Mouse (Mus musculus): Measurements from ENCODE around the gene Hist2h2ac. TPM values are rescaled to one million over a fixed set of nuclear protein-coding genes. Genes with fewer than 3 reads are reported as not detected.
A peak's percentile ranks its signal among the peaks of the same experiment; 100 is the strongest.
"Not testable (repeated sequence)": the region's sequence is repeated elsewhere in the genome, so short reads cannot be mapped to it uniquely, and the experiment has no call there.

Gene Hist2h2ac
- polyA plus RNA-seq, 1 experiment: 8.5 TPM

DNA sequence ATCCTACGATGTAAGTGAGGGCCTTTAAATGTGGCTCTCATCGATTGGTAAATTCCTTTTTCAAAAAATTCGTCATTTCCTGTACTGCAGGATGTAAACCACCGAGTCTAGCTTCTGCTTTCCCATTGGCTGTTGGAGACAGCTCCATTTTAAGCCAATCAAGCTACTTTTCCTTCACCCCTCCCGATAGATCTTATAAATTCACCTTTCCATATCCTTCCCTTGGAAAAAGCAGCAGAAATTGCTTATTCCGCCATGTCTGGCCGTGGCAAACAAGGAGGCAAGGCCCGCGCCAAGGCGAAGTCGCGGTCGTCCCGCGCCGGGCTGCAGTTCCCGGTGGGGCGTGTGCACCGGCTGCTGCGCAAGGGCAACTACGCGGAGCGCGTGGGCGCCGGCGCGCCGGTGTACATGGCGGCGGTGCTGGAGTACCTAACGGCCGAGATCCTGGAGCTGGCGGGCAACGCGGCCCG, 984 bp downstream of the Hist2h2ac start, which contains the start of the genes Bola1 and Hist2h2ab:
Gene Bola1 (minus strand): TSS at position 49 of the 470 bp plus-strand sequence.
Gene Hist2h2ab (plus strand): TSS at position 205 of the 470 bp plus-strand sequence.
- H3K4me1 ChIP-seq (ENCODE audit: control insufficient read depth): peaks cover 66% of the 10 kb centered on the region
- peak within 1 kb of the TSS; percentile 83 for H3K4me3 ChIP-seq (replicated peaks)
- TF ChIP-seq GATA1 (IDR thresholded peaks at IDR 0.05; ENCODE audit: low read length): no peak
- TF ChIP-seq TAL1 (IDR thresholded peaks at IDR 0.05; ENCODE audit: low read length): no peak
- peaks cover 16% of the 10 kb centered on the region for H3K36me3 ChIP-seq (ENCODE audit: control insufficient read depth)
- H3K9me3 ChIP-seq (ENCODE audit: control insufficient read depth, low read length): no peaks in the 10 kb centered on the region
- no peaks in the 10 kb centered on the region for H3K27me3 ChIP-seq (ENCODE audit: control insufficient read depth)

DNA sequence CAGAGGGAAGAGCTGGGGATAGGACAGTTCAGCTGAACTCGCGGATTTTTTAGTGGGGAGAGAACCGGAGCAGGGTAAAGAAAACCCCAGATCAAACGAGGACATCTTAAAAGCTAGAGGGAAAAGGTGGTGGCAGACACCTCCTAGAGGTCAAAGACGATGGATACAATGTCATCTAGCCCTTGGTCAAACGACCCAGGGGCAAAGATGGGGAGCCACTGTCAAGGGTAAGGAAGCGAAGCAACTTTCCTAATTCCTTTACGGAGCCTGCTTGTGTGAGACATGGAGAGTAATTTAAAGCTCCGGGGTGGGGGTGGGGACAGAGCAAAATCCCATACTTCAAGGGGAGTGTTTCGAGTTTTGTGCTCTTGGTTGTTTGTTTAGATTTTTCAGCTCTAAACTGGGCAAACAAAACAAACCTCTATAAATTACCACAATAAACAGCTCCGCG, 1.5 kb downstream of the Hist2h2ac start:
- Histone ChIP-seq H3K4me3 (replicated peaks) (peak overlapping the region; percentile 83), H3K27me3 (ENCODE audit: control insufficient read depth) (peaks cover under 1% of the 10 kb centered on the region; the same call in 1 of the 2 replicates), H3K4me1 (ENCODE audit: control insufficient read depth) (peaks cover 61% of the 10 kb centered on the region), H3K9me3 (ENCODE audit: control insufficient read depth, low read length) (no peaks in the 10 kb centered on the region), H3K36me3 (ENCODE audit: control insufficient read depth) (peaks cover 11% of the 10 kb centered on the region)
- TF ChIP-seq TAL1 (IDR thresholded peaks at IDR 0.05; ENCODE audit: low read length): no peak
- no peak for TF ChIP-seq GATA1 (IDR thresholded peaks at IDR 0.05; ENCODE audit: low read length)

DNA sequence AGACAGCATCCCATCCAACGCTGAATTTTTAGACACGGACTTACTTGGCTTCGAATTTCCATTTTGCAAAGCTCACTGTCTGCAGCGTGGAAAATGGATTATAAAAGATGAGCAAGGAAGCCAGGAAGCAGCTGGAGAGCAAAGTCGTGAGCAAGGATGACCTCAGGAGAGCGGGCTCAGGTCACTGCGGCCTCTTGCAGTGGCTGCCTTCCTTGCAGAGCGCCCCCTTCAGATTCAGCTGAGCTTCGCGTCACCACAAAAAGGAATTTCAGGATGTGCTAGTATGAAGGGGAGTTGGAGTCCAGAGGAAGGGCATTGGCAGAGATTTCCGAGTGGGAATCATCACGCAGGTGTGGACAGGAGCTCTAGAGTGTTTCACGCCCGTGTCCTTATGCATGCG, 11.4 kb downstream of the Hist2h2ac start:
- Histone ChIP-seq H3K36me3 (ENCODE audit: control insufficient read depth) (no peaks in the 10 kb centered on the region), H3K9me3 (ENCODE audit: control insufficient read depth, low read length) (no peaks in the 10 kb centered on the region), H3K4me1 (ENCODE audit: control insufficient read depth) (no peaks in the 10 kb centered on the region; the same call in 1 of the 2 replicates), H3K4me3 (replicated peaks) (no peak overlapping the region), H3K27me3 (ENCODE audit: control insufficient read depth) (peaks cover 21% of the 10 kb centered on the region)
- TF ChIP-seq TAL1 (IDR thresholded peaks at IDR 0.05; ENCODE audit: low read length) (no peak), GATA1 (IDR thresholded peaks at IDR 0.05; ENCODE audit: low read length) (no peak)

DNA sequence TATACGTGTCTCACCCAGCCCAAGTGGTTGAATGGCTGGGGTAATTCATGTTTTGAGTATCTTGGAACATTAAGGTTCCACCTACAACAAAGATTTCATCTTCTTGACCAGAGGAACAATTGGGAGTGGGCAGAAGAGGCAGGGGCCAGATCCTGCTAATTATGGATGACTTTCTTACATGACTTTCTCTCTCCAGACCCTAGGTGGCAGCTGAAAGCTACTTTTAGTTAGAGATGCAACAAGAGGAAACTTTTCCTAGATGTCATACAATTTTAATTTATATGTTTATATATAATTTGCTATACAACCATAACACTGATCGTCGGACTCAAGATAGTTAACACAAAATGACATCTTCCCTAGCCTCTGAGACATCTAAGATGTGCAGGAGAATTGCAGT, 12.9 kb downstream of the Hist2h2ac start:
- no peaks in the 10 kb centered on the region for H3K36me3 ChIP-seq (ENCODE audit: control insufficient read depth)
- H3K4me1 ChIP-seq (ENCODE audit: control insufficient read depth): no peaks in the 10 kb centered on the region; the same call in 1 of the 2 replicates
- H3K9me3 ChIP-seq (ENCODE audit: control insufficient read depth, low read length): no peaks in the 10 kb centered on the region
- H3K27me3 ChIP-seq (ENCODE audit: control insufficient read depth): peaks cover 19% of the 10 kb centered on the region
- TF ChIP-seq TAL1 (IDR thresholded peaks at IDR 0.05; ENCODE audit: low read length) (no peak), GATA1 (IDR thresholded peaks at IDR 0.05; ENCODE audit: low read length) (no peak)
- no peak overlapping the region for H3K4me3 ChIP-seq (replicated peaks)

DNA sequence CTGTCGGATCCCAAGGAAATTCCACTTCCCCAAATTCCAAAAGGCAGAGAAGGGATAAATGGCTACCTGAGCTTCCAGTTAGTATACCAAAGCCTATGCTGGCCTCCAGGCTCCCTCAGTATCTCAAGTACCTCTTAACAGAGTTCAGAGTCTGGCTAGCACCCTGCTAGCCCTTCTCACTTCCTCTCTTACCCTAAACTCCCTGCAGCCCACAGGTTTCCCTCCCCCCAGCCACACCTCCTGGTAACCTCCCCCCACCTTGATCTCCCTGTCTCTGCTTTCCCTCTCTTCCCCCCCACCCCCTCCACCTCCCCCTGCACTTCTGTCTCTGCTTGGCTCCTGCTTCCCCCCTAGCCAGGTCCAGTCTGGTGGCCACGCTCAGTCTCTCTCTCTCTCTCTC, 20.9 kb downstream of the Hist2h2ac start:
- Histone ChIP-seq H3K4me1 (ENCODE audit: control insufficient read depth) (peaks cover 34% of the 10 kb centered on the region), H3K9me3 (ENCODE audit: control insufficient read depth, low read length) (peaks cover 5% of the 10 kb centered on the region), H3K27me3 (ENCODE audit: control insufficient read depth) (no peaks in the 10 kb centered on the region), H3K36me3 (ENCODE audit: control insufficient read depth) (no peaks in the 10 kb centered on the region; the same call in 1 of the 2 replicates), H3K4me3 (replicated peaks) (no peak overlapping the region)
- TF ChIP-seq GATA1 (IDR thresholded peaks at IDR 0.05; ENCODE audit: low read length) (no peak), TAL1 (IDR thresholded peaks at IDR 0.05; ENCODE audit: low read length) (no peak)

DNA sequence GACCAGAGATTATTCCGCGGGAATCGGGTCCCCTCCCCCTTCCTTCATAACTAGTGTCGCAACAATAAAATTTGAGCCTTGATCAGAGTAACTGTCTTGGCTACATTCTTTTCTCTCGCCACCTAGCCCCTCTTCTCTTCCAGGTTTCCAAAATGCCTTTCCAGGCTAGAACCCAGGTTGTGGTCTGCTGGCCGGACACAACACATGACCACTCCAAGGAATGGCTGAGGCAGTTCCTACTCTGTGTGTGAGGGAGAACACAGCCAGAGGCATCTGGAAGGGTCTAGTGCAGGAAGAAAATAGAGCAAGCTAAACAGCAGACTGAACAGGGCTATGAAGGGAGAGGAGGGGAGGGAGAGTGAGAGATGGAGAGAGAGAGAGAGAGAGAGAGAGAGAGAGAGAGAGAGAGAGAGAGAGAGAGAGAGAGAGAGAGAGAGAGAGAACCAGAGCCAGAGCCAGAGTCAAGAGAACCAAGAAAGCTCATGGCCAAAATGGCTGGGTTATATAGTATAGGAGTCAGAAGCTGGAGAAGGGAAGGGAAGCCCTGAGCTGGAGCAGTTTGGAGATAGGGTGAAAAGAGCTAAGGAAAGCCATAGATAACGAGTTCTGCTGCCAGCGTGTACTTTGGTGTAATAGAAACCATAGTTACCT, 22.0 kb downstream of the Hist2h2ac start:
- not testable (repeated sequence) for H3K9me3 ChIP-seq (ENCODE audit: control insufficient read depth, low read length); H3K36me3 ChIP-seq (ENCODE audit: control insufficient read depth); H3K27me3 ChIP-seq (ENCODE audit: control insufficient read depth); H3K4me3 ChIP-seq (replicated peaks)
- peaks cover 34% of the 10 kb centered on the region for H3K4me1 ChIP-seq (ENCODE audit: control insufficient read depth)

DNA sequence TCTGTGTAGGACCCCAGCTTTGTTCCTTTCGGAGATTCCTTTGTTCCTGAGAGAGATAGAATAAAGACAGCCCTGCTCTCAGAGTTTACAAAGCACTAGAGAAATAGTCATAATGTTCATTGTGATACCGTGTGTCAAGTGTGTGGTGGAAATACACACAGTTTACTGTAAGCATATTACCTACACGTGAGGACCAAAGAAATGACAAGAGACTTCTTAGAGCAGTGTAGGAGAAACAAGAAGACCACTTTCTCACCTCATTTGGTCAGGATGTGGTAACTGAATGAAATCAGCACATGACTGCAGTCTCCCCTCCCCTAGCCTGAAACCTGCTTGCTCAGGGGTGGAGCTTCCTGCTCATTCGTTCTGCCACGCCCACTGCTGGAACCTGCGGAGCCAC, 22.5 kb downstream of the Hist2h2ac start:
- peaks cover 34% of the 10 kb centered on the region for H3K4me1 ChIP-seq (ENCODE audit: control insufficient read depth)
- peaks cover 9% of the 10 kb centered on the region for H3K27me3 ChIP-seq (ENCODE audit: control insufficient read depth)
- no peak for TF ChIP-seq TAL1 (IDR thresholded peaks at IDR 0.05; ENCODE audit: low read length)
- no peak for TF ChIP-seq GATA1 (IDR thresholded peaks at IDR 0.05; ENCODE audit: low read length)
- H3K36me3 ChIP-seq (ENCODE audit: control insufficient read depth): no peaks in the 10 kb centered on the region; the same call in 1 of the 2 replicates
- H3K9me3 ChIP-seq (ENCODE audit: control insufficient read depth, low read length): peaks cover 5% of the 10 kb centered on the region
- peak overlapping the region; percentile 85 for H3K4me3 ChIP-seq (replicated peaks)

DNA sequence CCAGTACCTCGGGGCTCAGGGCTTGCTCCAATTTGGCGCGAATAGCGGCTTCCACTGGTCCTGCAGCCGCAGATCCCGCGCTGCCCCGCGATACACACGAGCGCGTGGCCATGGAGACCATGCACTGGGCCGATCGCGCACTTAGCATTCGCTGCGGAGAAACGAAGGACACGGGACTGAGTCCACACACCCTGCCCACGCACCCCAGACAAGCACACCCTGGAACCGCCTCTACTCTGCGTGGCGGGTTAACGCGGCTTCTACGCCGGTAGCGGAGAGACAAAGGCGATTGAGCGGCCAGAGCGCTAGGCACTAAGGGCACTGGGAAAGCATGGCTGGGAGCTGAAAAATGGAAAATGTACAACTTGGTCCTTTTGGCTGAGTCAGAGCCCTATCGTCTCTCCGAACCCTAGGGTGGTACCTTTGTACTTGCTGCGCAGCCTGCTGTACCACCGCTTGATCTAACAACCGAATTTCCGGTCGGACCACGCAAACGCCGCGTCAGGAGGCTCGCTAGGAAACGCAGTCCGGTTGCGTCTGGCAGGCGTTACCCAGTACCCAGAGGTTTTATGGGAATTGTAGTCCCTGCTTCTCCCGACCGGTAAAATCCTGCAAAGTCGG, 23.4 kb downstream of the Hist2h2ac start:
- Histone ChIP-seq H3K36me3 (ENCODE audit: control insufficient read depth) (no peaks in the 10 kb centered on the region; the same call in 1 of the 2 replicates), H3K27me3 (ENCODE audit: control insufficient read depth) (peaks cover 19% of the 10 kb centered on the region), H3K4me3 (replicated peaks) (peak overlapping the region; percentile 85), H3K4me1 (ENCODE audit: control insufficient read depth) (peaks cover 34% of the 10 kb centered on the region), H3K9me3 (ENCODE audit: control insufficient read depth, low read length) (peaks cover 5% of the 10 kb centered on the region)
- no peak for TF ChIP-seq TAL1 (IDR thresholded peaks at IDR 0.05; ENCODE audit: low read length)
- no peak for TF ChIP-seq GATA1 (IDR thresholded peaks at IDR 0.05; ENCODE audit: low read length)

DNA sequence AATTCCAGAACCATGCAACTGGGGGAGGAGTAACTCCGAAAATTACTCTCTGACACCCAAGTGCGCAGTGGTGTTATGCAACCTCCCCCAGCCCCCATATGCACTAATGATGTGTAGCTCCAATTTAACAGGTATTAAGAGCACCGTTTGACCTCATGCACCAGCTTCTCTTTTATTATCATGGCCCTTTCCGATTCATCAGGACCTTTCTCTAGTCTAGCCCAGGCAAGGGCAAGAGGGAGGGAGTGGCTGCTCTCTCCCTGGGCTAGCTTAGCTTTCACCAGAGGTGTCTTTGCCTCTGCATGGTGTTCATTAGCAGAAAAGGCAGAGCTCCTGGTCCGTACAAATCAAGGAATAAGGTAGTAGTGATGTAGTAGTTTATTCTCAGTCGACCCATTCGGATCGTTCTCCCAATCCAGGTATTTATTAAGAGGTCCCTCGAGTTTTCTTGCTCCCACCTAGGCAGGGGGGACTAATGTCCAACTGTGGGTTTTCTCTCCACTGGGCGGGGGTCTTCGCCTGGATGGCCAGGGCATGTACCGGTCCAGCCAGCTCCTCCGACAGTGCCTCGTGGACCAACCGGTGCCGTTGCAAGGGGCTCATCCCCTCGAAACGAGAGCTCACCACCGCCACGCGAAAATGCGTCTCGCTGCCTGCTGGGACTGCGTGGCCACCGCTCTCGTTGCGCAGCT, 24.1 kb downstream of the Hist2h2ac start:
- TF ChIP-seq TAL1 (IDR thresholded peaks at IDR 0.05; ENCODE audit: low read length) (no peak), GATA1 (IDR thresholded peaks at IDR 0.05; ENCODE audit: low read length) (no peak)
- Histone ChIP-seq H3K4me3 (replicated peaks) (peak overlapping the region; percentile 85), H3K4me1 (ENCODE audit: control insufficient read depth) (peaks cover 34% of the 10 kb centered on the region), H3K36me3 (ENCODE audit: control insufficient read depth) (no peaks in the 10 kb centered on the region; the same call in 1 of the 2 replicates), H3K9me3 (ENCODE audit: control insufficient read depth, low read length) (peaks cover 5% of the 10 kb centered on the region), H3K27me3 (ENCODE audit: control insufficient read depth) (peaks cover 23% of the 10 kb centered on the region)
